Mouse (Mus musculus) liver, adult 2 months (tissue): ENCODE measurements around the gene Itga7. TPM values are rescaled to one million over a fixed set of nuclear protein-coding genes. Genes with fewer than 3 reads are reported as not detected.

Experiments used
- DNase-seq: peaks from one replicate; pipeline ENCODE4 v3.0.0-alpha.2; 2011; ENCODE audit warnings: low read depth, low spot score; ENCODE audit errors: extremely low read depth
- H3K27ac ChIP-seq: fragments of 200-500 bp; replicated peaks from 2 replicates; pipeline ENCODE4 v1.5.1; 2012; ENCODE audit warnings: low read depth, mild to moderate bottlenecking, control low read depth, inconsistent platforms, low read length; ENCODE audit not compliant: insufficient read depth
- H3K27me3 ChIP-seq: fragments of 200-500 bp; 2 replicates; pipeline ENCODE4 v1.6.1; 2012; ENCODE audit warnings: mild to moderate bottlenecking, moderate library complexity, low read length, inconsistent platforms; ENCODE audit not compliant: control insufficient read depth, insufficient read depth
- H3K36me3 ChIP-seq: fragments of 200-500 bp; 2 replicates; pipeline ENCODE4 v1.6.1; 2012; ENCODE audit warnings: low read length, inconsistent platforms; ENCODE audit not compliant: control insufficient read depth, insufficient read depth
- H3K4me1 ChIP-seq: fragments of 200-500 bp; 2 replicates; pipeline ENCODE4 v1.6.1; 2011; ENCODE audit warnings: low read length; ENCODE audit not compliant: control insufficient read depth, insufficient read depth
- H3K4me3 ChIP-seq: fragments of 200-500 bp; 2 replicates; pipeline ENCODE4 v1.5.1; 2011; ENCODE audit warnings: low read depth, mild to moderate bottlenecking, control low read depth, low read length, moderate library complexity; ENCODE audit not compliant: insufficient read depth
- H3K79me2 ChIP-seq: fragments of 200-500 bp; 2 replicates; pipeline ENCODE4 v1.6.1; 2012; ENCODE audit warnings: inconsistent platforms, mild to moderate bottlenecking, low read length, moderate library complexity; ENCODE audit not compliant: control insufficient read depth, insufficient read depth
- H3K9ac ChIP-seq: fragments of 200-500 bp; 2 replicates; pipeline ENCODE4 v1.6.1; 2012; ENCODE audit warnings: low read depth, mild to moderate bottlenecking, control low read depth, inconsistent platforms, low read length
- CTCF ChIP-seq: fragments of 200-500 bp; IDR thresholded peaks from 2 replicates; pipeline ENCODE4 v1.5.1; 2011; ENCODE audit warnings: low read depth, low read length, control low read depth
- POLR2A ChIP-seq: fragments of 200-500 bp; IDR thresholded peaks from 2 replicates; pipeline ENCODE4 v1.6.1; 2011; ENCODE audit warnings: low read length, control low read depth; ENCODE audit not compliant: insufficient read depth; ENCODE audit errors: extremely low read depth
- WGBS: fragments of 180-500 bp; shearing (Covaris S2); methylation state at CpG from one replicate; pipeline ENCODE4 v1.1.7; 2018; 5-methylcytosine and 5-hydroxymethylcytosine counted together
- polyA plus RNA-seq: library from polyadenylated mRNA; depleted of rRNA; stranded (reverse); fragments of >200 nt; gene quantifications from 2 replicates; pipeline ENCODE4 v1.2.3, GENCODE M21; 2012
- total RNA-seq: library from RNA; depleted of rRNA; stranded (reverse); fragments of >200 nt; gene quantifications from 2 replicates; pipeline ENCODE4 v1.2.3, GENCODE M21; 2014

The Itga7 gene
- total and polyA plus RNA-seq, 2 experiments = 4.9 to 9.5 TPM

GRCm38 (mm10) chr10:128899759-128900490 is 33.7 kb upstream of the Itga7 start:
- Histone ChIP-seq H3K9ac (no peak overlapping the region), H3K27me3 (0 out of 2 replicates have a peak, but pooled peaks cover 4% of the 10 kb centered on the region), H3K4me3 (no peak overlapping the region), H3K4me1 (peaks cover 3% of the 10 kb centered on the region; the same call in 1 of the 2 replicates), H3K27ac (no peak overlapping the region), H3K79me2 (no peaks in the 10 kb centered on the region), H3K36me3 (no peaks in the 10 kb centered on the region)
- TF ChIP-seq POLR2A = no peak
- TF ChIP-seq CTCF = no peak
- WGBS = 76% methylated on average over 6 of the region's 6 CpGs
- DNase-seq = no peak

- Histone ChIP-seq H3K27ac (no peak within 1 kb of the TSS), H3K9ac (no peak within 1 kb of the TSS), H3K27me3 (0 out of 2 replicates have a peak, but pooled peaks cover 4% of the 10 kb centered on the region), H3K4me1 (no peaks in the 10 kb centered on the region), H3K79me2 (no peaks in the 10 kb centered on the region), H3K4me3 (no peak within 1 kb of the TSS), H3K36me3 (no peaks in the 10 kb centered on the region)
- DNase-seq = no peak
- WGBS = 86% methylated on average over 3 of the region's 3 CpGs
- TF ChIP-seq POLR2A (no peak), CTCF (no peak)
Measured at GRCm38 (mm10) chr10:128900698-128901097, 32.9 kb upstream of the Itga7 start, which contains the start of gene Cd63. Gene Cd63, plus strand, starts transcription at chr10:128900989.

GRCm38 (mm10) chr10:128901409-128901808 is 32.2 kb upstream of the Itga7 start:
- Histone ChIP-seq H3K36me3 (no peaks in the 10 kb centered on the region), H3K4me3 (no peak overlapping the region), H3K27me3 (no peaks in the 10 kb centered on the region), H3K27ac (no peak overlapping the region), H3K9ac (no peak overlapping the region), H3K4me1 (no peaks in the 10 kb centered on the region), H3K79me2 (no peaks in the 10 kb centered on the region)
- WGBS = 88% methylated on average over 1 of the region's 1 CpGs
- no peak for TF ChIP-seq POLR2A
- DNase-seq = no peak

GRCm38 (mm10) chr10:128902409-128902988 is 31.1 kb upstream of the Itga7 start:
- TF ChIP-seq POLR2A = no peak
- TF ChIP-seq CTCF = no peak
- Histone ChIP-seq H3K4me1 (no peaks in the 10 kb centered on the region), H3K36me3 (no peaks in the 10 kb centered on the region), H3K9ac (no peak overlapping the region), H3K79me2 (no peaks in the 10 kb centered on the region), H3K4me3 (no peak overlapping the region), H3K27me3 (no peaks in the 10 kb centered on the region), H3K27ac (no peak overlapping the region)
- no peak for DNase-seq
- WGBS = 83% methylated on average over 3 of the region's 3 CpGs

GRCm38 (mm10) chr10:128904812-128905211 is 28.8 kb upstream of the Itga7 start:
- no peaks in the 10 kb centered on the region for H3K27me3 ChIP-seq
- H3K4me1 ChIP-seq = no peaks in the 10 kb centered on the region; the same call in 1 of the 2 replicates
- TF ChIP-seq CTCF = no peak
- no peak for TF ChIP-seq POLR2A
- no peak overlapping the region for H3K4me3 ChIP-seq
- H3K9ac ChIP-seq = no peak overlapping the region
- WGBS = 93% methylated on average over 5 of the region's 5 CpGs
- no peaks in the 10 kb centered on the region for H3K36me3 ChIP-seq
- DNase-seq = no peak
- H3K27ac ChIP-seq = no peak overlapping the region
- no peaks in the 10 kb centered on the region for H3K79me2 ChIP-seq
